Mouse (Mus musculus): Measurements from ENCODE around the gene Polq.
"Not testable (repeated sequence)": the region's sequence is repeated elsewhere in the genome, so short reads cannot be mapped to it uniquely, and the experiment has no call there.

Polq gene

GRCm38 (mm10) chr16:37109285-37109684, 97.7 kb downstream of the Polq start:
- DNase-seq: peak; percentile 49

GRCm38 (mm10) chr16:37125190-37125589, 113.6 kb downstream of the Polq start:
- DNase-seq: not testable (repeated sequence)
